ENCODE assay signal across 17 mouse cellular contexts in genomic region chr17:14476707-14477106, GRCm38 (mm10).
DNase-seq lines count a peak whose midpoint lies in the region; ATAC-seq lines count a peak whose summit lies in the region.
"Had no signal": no experiment of that assay in that cellular context is flagged by ENCODE, and none has a peak within 500 bp of the region (broad histone marks: within the 10 kb centered on the region; RNA-seq: fewer than 3 reads in every experiment).

No protein-coding gene starts in this region.

- no peaks in the 10 kb centered on the region for H3K36me3 ChIP-seq in intestine, embryonic 14.5 days (ENCODE audit: control insufficient read depth, insufficient read depth, low read length)
- no peaks in the 10 kb centered on the region for H3K36me3 ChIP-seq in intestine, embryonic 16.5 days (ENCODE audit: control insufficient read depth, insufficient read depth, low read length)
- no peaks in the 10 kb centered on the region for H3K36me3 ChIP-seq in neural tube, embryonic 14.5 days (ENCODE audit: control insufficient read depth, insufficient read depth, low read length)
- H3K36me3 ChIP-seq in limb, embryonic 10.5 days = no peaks in the 10 kb centered on the region
- H3K36me3 ChIP-seq: neural tube, embryonic 12.5 days had no signal

- H3K9me3 ChIP-seq in intestine, embryonic 14.5 days (ENCODE audit: control insufficient read depth, low read length) = no peaks in the 10 kb centered on the region
- H3K9me3 ChIP-seq in intestine, embryonic 16.5 days (ENCODE audit: control insufficient read depth, low read length) = no peaks in the 10 kb centered on the region
- no peaks in the 10 kb centered on the region for H3K9me3 ChIP-seq in neural tube, embryonic 14.5 days (ENCODE audit: control insufficient read depth, low read length)
- no peaks in the 10 kb centered on the region for H3K9me3 ChIP-seq in limb, embryonic 10.5 days (replicated peaks)
- H3K9me3 ChIP-seq: neural tube, embryonic 12.5 days had no signal

- peak; percentile 49 for DNase-seq in intestine, embryonic 14.5 days (ENCODE audit: low spot score)
- DNase-seq in neural tube, embryonic 10.5 days (ENCODE audit: extremely low spot score, low spot score) = no peak
- no peak for DNase-seq in limb, embryonic 10.5 days (ENCODE audit: low spot score)
- DNase-seq in adrenal gland, postnatal 25 days = no peak
- no peak for DNase-seq in gastrocnemius, postnatal 25 days
- DNase-seq: cerebellum, postnatal 25 days; heart, postnatal 36 days; kidney, adult 11 months; lung, postnatal 4 days; midbrain, embryonic 14.5 days; retina, postnatal 1 day; spleen, adult 18-20 months had no signal

- no peak overlapping the region for H3K4me2 ChIP-seq in intestine, embryonic 14.5 days (ENCODE audit: low read length)
- no peak overlapping the region for H3K4me2 ChIP-seq in intestine, embryonic 16.5 days (ENCODE audit: low read depth, low read length)
- H3K4me2 ChIP-seq in neural tube, embryonic 14.5 days (ENCODE audit: low read depth, low read length) = no peak overlapping the region
- H3K4me2 ChIP-seq: neural tube, embryonic 12.5 days had no signal

- no peaks in the 10 kb centered on the region for H3K27me3 ChIP-seq in intestine, embryonic 14.5 days (replicated peaks; ENCODE audit: control insufficient read depth, insufficient read depth, low read length)
- H3K27me3 ChIP-seq in intestine, embryonic 16.5 days (replicated peaks; ENCODE audit: control insufficient read depth, insufficient read depth, low read length) = no peaks in the 10 kb centered on the region
- H3K27me3 ChIP-seq in neural tube, embryonic 14.5 days (ENCODE audit: control insufficient read depth, insufficient read depth, low read length) = no peaks in the 10 kb centered on the region
- H3K27me3 ChIP-seq in limb, embryonic 10.5 days (ENCODE audit: low read depth, poor library complexity, severe bottlenecking) = peaks cover 10% of the 10 kb centered on the region; the same call in 1 of the 2 replicates
- H3K27me3 ChIP-seq: neural tube, embryonic 12.5 days had no signal

- no peak overlapping the region for H3K4me3 ChIP-seq in intestine, embryonic 14.5 days (ENCODE audit: low read depth, low read length)
- H3K4me3 ChIP-seq in intestine, embryonic 16.5 days (ENCODE audit: low read length) = no peak overlapping the region
- no peak overlapping the region for H3K4me3 ChIP-seq in neural tube, embryonic 14.5 days (ENCODE audit: low read depth, low read length)
- H3K4me3 ChIP-seq in limb, embryonic 10.5 days = no peak overlapping the region
- H3K4me3 ChIP-seq: neural tube, embryonic 12.5 days had no signal

- no peak overlapping the region for H3K9ac ChIP-seq in intestine, embryonic 14.5 days (ENCODE audit: low read length)
- H3K9ac ChIP-seq in intestine, embryonic 16.5 days (ENCODE audit: low read depth, low read length) = no peak overlapping the region
- no peak overlapping the region for H3K9ac ChIP-seq in neural tube, embryonic 14.5 days (replicated peaks; ENCODE audit: low read depth, low read length)
- H3K9ac ChIP-seq: liver, embryonic 14.5 days; neural tube, embryonic 12.5 days had no signal

- H3K4me1 ChIP-seq in intestine, embryonic 14.5 days (replicated peaks; ENCODE audit: control insufficient read depth, insufficient read depth, low read length) = peaks cover 20% of the 10 kb centered on the region
- H3K4me1 ChIP-seq in intestine, embryonic 16.5 days (ENCODE audit: control insufficient read depth, insufficient read depth, low read length) = peaks cover 9% of the 10 kb centered on the region
- no peaks in the 10 kb centered on the region for H3K4me1 ChIP-seq in neural tube, embryonic 14.5 days (ENCODE audit: control insufficient read depth, insufficient read depth, low read length)
- H3K4me1 ChIP-seq in limb, embryonic 10.5 days = peaks cover 35% of the 10 kb centered on the region
- H3K4me1 ChIP-seq: neural tube, embryonic 12.5 days had no signal

- WGBS in intestine, embryonic 14.5 days = 72% methylated on average over 12 of the region's 12 CpGs
- 80% methylated on average over 12 of the region's 12 CpGs for WGBS in intestine, embryonic 16.5 days
- WGBS in neural tube, embryonic 14.5 days = 84% methylated on average over 12 of the region's 12 CpGs
- 42% methylated on average over 12 of the region's 12 CpGs for WGBS in limb, embryonic 10.5 days

- ATAC-seq in intestine, embryonic 14.5 days (replicated peaks; ENCODE audit: low FRiP score, low TSS enrichment, low read depth) = no peak
- no peak for ATAC-seq in intestine, embryonic 16.5 days
- ATAC-seq in neural tube, embryonic 14.5 days (ENCODE audit: low read depth) = peak; percentile 49; the same call in 1 of the 2 replicates
- ATAC-seq: CD4-positive, CD25-positive, alpha-beta regulatory T cell, adult 4 months had no signal

- peak overlapping the region; percentile 71; the same call in 1 of the 2 replicates for H3K27ac ChIP-seq in intestine, embryonic 14.5 days (ENCODE audit: low read depth)
- no peak overlapping the region for H3K27ac ChIP-seq in intestine, embryonic 16.5 days (ENCODE audit: low read length)
- H3K27ac ChIP-seq in neural tube, embryonic 14.5 days (ENCODE audit: low read depth, low read length) = no peak overlapping the region
- H3K27ac ChIP-seq in limb, embryonic 10.5 days = peak overlapping the region; percentile 81
- H3K27ac ChIP-seq: liver, embryonic 14.5 days; neural tube, embryonic 12.5 days had no signal

Comparison
In these comparisons a context has a peak if more than half of its experiments do, and no peak if none do; other contexts are left out.
1. H3K27ac ChIP-seq: peak in intestine, embryonic 14.5 days (single experiment) and limb, embryonic 10.5 days (single experiment); none in intestine, embryonic 16.5 days (single experiment) and neural tube, embryonic 14.5 days (single experiment).